Mouse (Mus musculus) ES-E14 (cell line): Measurements from ENCODE around the gene Fermt2. TPM values are rescaled to one million over a fixed set of nuclear protein-coding genes. Genes with fewer than 3 reads are reported as not detected.
"Not testable (repeated sequence)": the region's sequence is repeated elsewhere in the genome, so short reads cannot be mapped to it uniquely, and the experiment has no call there.

Experiments
- DNase-seq: peaks from one replicate; pipeline ENCODE4 v3.0.0-alpha.2; 2013; ENCODE audit warnings: low read depth, low spot score
- H3K27ac ChIP-seq: 2 replicates; pipeline ENCODE4 v1.5.1; 2012; ENCODE audit warnings: low read depth, mild to moderate bottlenecking, low read length, moderate library complexity, mixed read lengths; ENCODE audit not compliant: poor library complexity, insufficient read depth, severe bottlenecking
- H3K36me3 ChIP-seq: 2 replicates; pipeline ENCODE4 v1.6.1; 2012; ENCODE audit warnings: mild to moderate bottlenecking, low read length, moderate library complexity, mixed read lengths; ENCODE audit not compliant: control insufficient read depth, poor library complexity, insufficient read depth, severe bottlenecking
- H3K4me1 ChIP-seq, 2 experiments: fragments of 150-350 bp in 1 of 2; sonication (generic) in 1 of 2; 2 replicates each; pipeline ENCODE4 v1.6.1; 2012; ENCODE audit warnings: low read length in 2 of 2, mild to moderate bottlenecking in 1 of 2, mixed read lengths in 1 of 2; ENCODE audit not compliant: control insufficient read depth in 2 of 2, insufficient read depth in 2 of 2, poor library complexity in 1 of 2
- H3K4me3 ChIP-seq, 2 experiments: fragments of 150-350 bp in 1 of 2; sonication (generic) in 1 of 2; 2 replicates each; pipeline ENCODE4 v1.5.1; 2012; ENCODE audit warnings: low read length in 2 of 2, low read depth in 1 of 2, mild to moderate bottlenecking in 1 of 2, mixed read lengths in 1 of 2; ENCODE audit not compliant: insufficient read depth in 1 of 2, poor library complexity in 1 of 2, severe bottlenecking in 1 of 2
- H3K9ac ChIP-seq: 2 replicates; pipeline ENCODE4 v1.6.1; 2012; ENCODE audit warnings: low read depth, mild to moderate bottlenecking, low read length, mixed read lengths; ENCODE audit not compliant: poor library complexity, insufficient read depth, severe bottlenecking
- H3K9me3 ChIP-seq: fragments of 150-350 bp; sonication (generic); 2 replicates; pipeline ENCODE4 v1.6.1; 2012; ENCODE audit warnings: low read depth, mild to moderate bottlenecking, low read length; ENCODE audit not compliant: control insufficient read depth, insufficient read depth
- CHD2 ChIP-seq: IDR thresholded peaks from 2 replicates; pipeline ENCODE4 v1.6.1; 2014; ENCODE audit warnings: mild to moderate bottlenecking, low read depth, low read length, inconsistent platforms
- HCFC1 ChIP-seq: IDR thresholded peaks from 2 replicates; pipeline ENCODE4 v1.6.1; 2012; ENCODE audit warnings: low read length, inconsistent platforms, borderline replicate concordance; ENCODE audit not compliant: insufficient read depth
- MAFK ChIP-seq: IDR thresholded peaks from 2 replicates; pipeline ENCODE4 v1.6.1; 2014; ENCODE audit warnings: mild to moderate bottlenecking, low read depth, low read length, inconsistent platforms; ENCODE audit not compliant: insufficient read depth
- ZC3H11A ChIP-seq: IDR thresholded peaks from 2 replicates; pipeline ENCODE4 v1.6.1; 2012; ENCODE audit warnings: low read depth, mild to moderate bottlenecking, inconsistent platforms, low read length, borderline replicate concordance
- ZNF384 ChIP-seq: IDR thresholded peaks from 2 replicates; pipeline ENCODE4 v1.6.1; 2012; ENCODE audit warnings: low read depth, low read length, inconsistent platforms
- in situ Hi-C, 2 experiments: fragments of 600-800 bp; cut with MboI; formaldehyde crosslinking; loops; one replicate each; pipeline ENCODE4 v1.15.1; 2025; ENCODE audit warnings: low sequenced_read_pairs in 2 of 2, inconsistent platforms in 1 of 2; ENCODE audit not compliant: unreplicated experiment in 2 of 2
- total RNA-seq: library from RNA; depleted of rRNA; stranded (reverse); fragments of 300-350 nt; gene quantifications from 2 replicates; pipeline ENCODE4 v1.2.3, GENCODE M21; 2012

Gene Fermt2
- total RNA-seq, 1 experiment = 47.0 TPM

- in situ Hi-C loops = no loop called here
- H3K27ac ChIP-seq = peak overlapping the region; percentile 83
- no peak for DNase-seq
- TF ChIP-seq ZNF384 (no peak), CHD2 (no peak), HCFC1 (no peak), ZC3H11A (no peak), MAFK (0 out of 2 replicates have a peak, but pooled peaks have one; percentile 23)
- no peaks in the 10 kb centered on the region for H3K4me1 ChIP-seq
- no peak overlapping the region for H3K9ac ChIP-seq
- H3K36me3 ChIP-seq = peaks cover 7% of the 10 kb centered on the region
- no peaks in the 10 kb centered on the region for H3K9me3 ChIP-seq
- H3K4me3 ChIP-seq = no peak overlapping the region
Observed at GRCm38 (mm10) chr14:45497116-45497515, 32.8 kb downstream of the Fermt2 start.

- H3K36me3 ChIP-seq, in situ Hi-C loops, H3K27ac ChIP-seq, DNase-seq, H3K4me3 ChIP-seq, H3K4me1 ChIP-seq, H3K9me3 ChIP-seq, H3K9ac ChIP-seq: not testable (repeated sequence)
Observed at GRCm38 (mm10) chr14:45495810-45496209, 34.1 kb downstream of the Fermt2 start.

- no peak for DNase-seq
- H3K4me1 ChIP-seq = no peaks in the 10 kb centered on the region
- no peak overlapping the region for H3K4me3 ChIP-seq
- in situ Hi-C loops = no loop called here
- no peaks in the 10 kb centered on the region for H3K9me3 ChIP-seq
- peaks cover 5% of the 10 kb centered on the region for H3K36me3 ChIP-seq
- TF ChIP-seq MAFK (no peak), ZC3H11A (no peak), HCFC1 (no peak), ZNF384 (no peak), CHD2 (no peak)
- no peak overlapping the region for H3K27ac ChIP-seq
- no peak overlapping the region for H3K9ac ChIP-seq
Observed at GRCm38 (mm10) chr14:45493891-45494290, 36.0 kb downstream of the Fermt2 start.

- in situ Hi-C loops = no loop called here
- DNase-seq = no peak
Observed at GRCm38 (mm10) chr14:45492668-45493067, 37.2 kb downstream of the Fermt2 start.

GRCm38 (mm10) chr14:45492038-45492437, 37.9 kb downstream of the Fermt2 start:
- no peak overlapping the region for H3K4me3 ChIP-seq
- H3K4me1 ChIP-seq = no peaks in the 10 kb centered on the region
- in situ Hi-C loops = no loop called here
- peaks cover 4% of the 10 kb centered on the region for H3K36me3 ChIP-seq
- no peak overlapping the region for H3K9ac ChIP-seq
- no peaks in the 10 kb centered on the region for H3K9me3 ChIP-seq
- no peak for TF ChIP-seq HCFC1
- no peak for TF ChIP-seq ZC3H11A
- TF ChIP-seq ZNF384 = no peak
- TF ChIP-seq MAFK = no peak
- no peak for TF ChIP-seq CHD2
- DNase-seq = no peak
- H3K27ac ChIP-seq = no peak overlapping the region

More at GRCm38 (mm10) chr14:45492668-45493067, 37.2 kb downstream of the Fermt2 start:
- Histone ChIP-seq H3K27ac (no peak overlapping the region), H3K4me3 (no peak overlapping the region), H3K4me1 (no peaks in the 10 kb centered on the region), H3K9ac (no peak overlapping the region), H3K9me3 (no peaks in the 10 kb centered on the region), H3K36me3 (peaks cover 5% of the 10 kb centered on the region)
- TF ChIP-seq ZNF384 (no peak), ZC3H11A (no peak), CHD2 (no peak), MAFK (no peak), HCFC1 (no peak)

GRCm38 (mm10) chr14:45487201-45487600, 42.7 kb downstream of the Fermt2 start:
- in situ Hi-C loops, H3K4me1 ChIP-seq, DNase-seq, H3K9me3 ChIP-seq, H3K27ac ChIP-seq, H3K4me3 ChIP-seq, H3K9ac ChIP-seq, H3K36me3 ChIP-seq: not testable (repeated sequence)

GRCm38 (mm10) chr14:45483361-45483760, 46.6 kb downstream of the Fermt2 start:
- H3K36me3 ChIP-seq, DNase-seq, H3K27ac ChIP-seq, H3K4me1 ChIP-seq, H3K4me3 ChIP-seq, in situ Hi-C loops, H3K9ac ChIP-seq, H3K9me3 ChIP-seq: not testable (repeated sequence)
